Mouse (Mus musculus) megakaryocyte, embryonic 14.5 days (primary cell): Measurements from ENCODE around the gene Cyp1a2.

Experiments
- FLI1 ChIP-seq: IDR thresholded peaks from 2 replicates; pipeline ENCODE4 v1.6.1; 2012; ENCODE audit warnings: low read length, inconsistent platforms, mixed read lengths
- GATA1 ChIP-seq: IDR thresholded peaks from 3 replicates; pipeline ENCODE4 v1.6.1; 2012; ENCODE audit warnings: mixed read lengths, low read length, inconsistent platforms, borderline replicate concordance

DNA sequence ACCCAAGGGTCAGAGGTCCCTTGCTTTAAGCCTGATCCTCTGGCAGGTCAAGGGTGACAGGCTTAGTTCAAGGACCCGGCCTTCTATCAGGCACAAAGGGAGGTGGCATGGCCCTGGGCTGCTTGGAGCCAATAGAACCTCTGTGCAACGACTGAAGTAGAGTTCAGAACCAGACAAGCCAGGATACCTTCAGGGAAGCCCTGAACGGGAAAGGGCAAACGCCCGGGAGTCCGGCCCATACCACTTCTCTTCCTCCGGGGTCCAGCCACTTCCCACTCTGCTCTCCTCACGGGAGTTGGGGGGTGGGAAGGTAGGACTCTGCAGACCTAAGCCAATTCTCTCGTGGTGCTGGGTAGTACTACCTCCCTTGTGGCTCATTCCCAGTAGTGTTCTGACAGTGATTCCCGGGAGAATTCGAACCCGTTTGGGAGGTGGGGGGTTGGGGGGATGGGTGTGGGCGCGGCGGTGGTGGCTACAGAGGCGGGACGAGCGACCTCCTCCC is 39.0 kb downstream of the Cyp1a2 start:
- TF ChIP-seq GATA1, result no peak
- TF ChIP-seq FLI1, result no peak
